Mouse (Mus musculus) layer of hippocampus, postnatal 10 days (tissue): ENCODE results near the gene Cyp39a1. TPM values are rescaled to one million over a fixed set of nuclear protein-coding genes. Genes with fewer than 3 reads are reported as not detected.

Experiments
- DNase-seq, 2 experiments: peaks; one replicate each; pipeline ENCODE4 v3.0.0; 2021; ENCODE audit warnings: low spot score in 2 of 2
- total RNA-seq, 2 experiments: library from RNA; stranded (reverse); gene quantifications; 2 replicates each; pipeline ENCODE4 v1.2.3; 2021

The Cyp39a1 gene
- total RNA-seq, 2 experiments from 2014 or later, result 1.5 to 2.1 TPM

DNA sequence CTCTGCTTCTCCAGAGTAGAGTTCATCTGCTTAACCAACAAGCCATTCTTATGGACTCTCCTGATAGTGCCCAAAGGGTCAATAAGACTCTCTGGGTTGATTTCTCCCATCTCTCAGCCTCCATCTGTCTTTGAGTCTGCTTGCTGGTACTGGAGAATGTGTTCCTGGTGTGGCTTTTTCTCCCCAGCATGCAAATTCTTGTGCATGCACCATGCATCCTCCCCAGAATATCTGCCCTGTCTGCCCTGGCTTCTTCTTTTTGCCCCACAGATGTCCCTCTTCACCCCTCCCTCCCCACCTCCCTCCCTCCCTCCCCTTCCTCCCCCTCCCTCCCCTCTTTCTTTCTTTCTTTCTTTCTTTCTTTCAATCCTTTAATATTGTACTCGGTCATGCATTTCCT is 10.1 kb downstream of the Cyp39a1 start:
- DNase-seq, result no peak

DNA sequence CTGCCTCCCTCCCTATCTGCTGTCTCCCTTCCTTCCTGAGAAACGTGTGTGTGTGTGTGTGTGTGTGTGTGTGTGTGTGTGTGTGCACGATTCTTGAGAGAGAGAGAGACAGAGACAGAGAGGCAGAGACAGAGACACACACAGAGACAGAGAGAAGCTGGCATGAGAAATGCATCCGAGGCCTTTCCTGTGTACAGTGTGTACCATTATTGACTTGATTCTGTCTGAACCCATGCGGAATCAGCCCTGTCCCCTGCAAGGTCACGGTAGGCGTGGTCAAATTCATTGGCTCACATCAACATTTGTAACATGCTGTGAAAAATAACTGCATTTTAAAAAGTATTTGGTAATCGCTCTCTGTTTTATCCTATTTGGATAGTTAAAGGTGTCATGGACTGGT is 16.9 kb downstream of the Cyp39a1 start:
- DNase-seq, result no peak

DNA sequence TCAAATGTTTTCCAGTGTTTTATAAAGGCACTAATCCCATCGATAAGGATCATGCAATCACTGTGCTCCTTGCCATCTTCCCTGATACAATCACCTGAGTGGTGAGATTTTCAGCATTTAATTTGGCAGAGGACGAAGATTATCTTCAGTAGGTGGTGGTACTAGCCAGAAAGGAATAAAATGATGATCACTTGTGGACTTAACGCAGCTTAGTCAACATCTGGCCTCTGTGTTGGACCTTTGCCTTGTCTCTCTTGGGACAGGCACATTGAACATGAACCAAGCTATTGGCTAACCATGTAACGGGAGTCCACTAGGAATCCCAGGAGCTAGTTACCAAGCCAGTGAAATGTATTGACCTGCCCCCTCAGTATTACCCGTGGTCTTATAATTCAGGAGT is 17.4 kb downstream of the Cyp39a1 start:
- DNase-seq, result no peak

DNA sequence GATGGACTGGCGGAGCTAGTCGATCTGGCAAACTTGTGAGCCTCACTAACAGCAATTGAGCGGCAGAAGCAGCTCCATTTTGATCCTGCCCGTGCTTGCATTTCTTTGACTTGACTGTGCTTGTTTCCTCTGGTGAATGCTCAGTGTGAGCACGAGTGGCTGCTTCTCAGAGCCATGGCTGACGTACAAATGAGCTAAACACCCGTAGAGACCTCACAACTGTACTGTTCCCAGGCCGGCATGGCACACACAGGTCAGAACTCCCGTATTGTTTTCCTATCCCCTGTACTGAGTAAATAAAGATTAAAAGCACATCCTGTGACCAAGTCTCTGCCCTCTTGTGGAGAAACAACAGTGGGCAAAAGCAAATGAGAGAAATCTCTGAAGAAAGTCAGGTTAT is 22.4 kb downstream of the Cyp39a1 start:
- no peak for DNase-seq

- DNase-seq, result peak; percentile 79 to 81
Measured at GRCm38 (mm10) chr17:43698997-43699649, 31.9 kb downstream of the Cyp39a1 start.

DNA sequence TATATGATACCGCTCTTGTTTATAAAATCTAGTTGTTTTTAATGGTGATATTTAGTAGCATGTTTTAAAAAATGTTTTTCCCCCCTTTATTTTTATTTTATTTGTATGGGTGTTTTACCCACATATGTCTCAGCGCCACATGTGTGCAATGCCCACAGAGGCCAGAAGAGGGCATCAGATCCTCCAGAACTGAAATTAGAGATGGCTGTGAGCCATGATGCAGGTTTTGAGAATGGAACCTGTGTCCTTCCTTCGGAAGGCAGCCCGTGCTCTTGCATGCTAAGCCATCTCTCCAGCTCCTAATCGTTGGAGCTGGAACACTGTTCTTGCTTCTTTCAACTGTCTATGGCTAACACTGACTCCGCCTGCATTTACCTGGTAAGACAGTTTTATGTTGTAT is 33.8 kb downstream of the Cyp39a1 start:
- DNase-seq, result peak; percentile 71 to 76

DNA sequence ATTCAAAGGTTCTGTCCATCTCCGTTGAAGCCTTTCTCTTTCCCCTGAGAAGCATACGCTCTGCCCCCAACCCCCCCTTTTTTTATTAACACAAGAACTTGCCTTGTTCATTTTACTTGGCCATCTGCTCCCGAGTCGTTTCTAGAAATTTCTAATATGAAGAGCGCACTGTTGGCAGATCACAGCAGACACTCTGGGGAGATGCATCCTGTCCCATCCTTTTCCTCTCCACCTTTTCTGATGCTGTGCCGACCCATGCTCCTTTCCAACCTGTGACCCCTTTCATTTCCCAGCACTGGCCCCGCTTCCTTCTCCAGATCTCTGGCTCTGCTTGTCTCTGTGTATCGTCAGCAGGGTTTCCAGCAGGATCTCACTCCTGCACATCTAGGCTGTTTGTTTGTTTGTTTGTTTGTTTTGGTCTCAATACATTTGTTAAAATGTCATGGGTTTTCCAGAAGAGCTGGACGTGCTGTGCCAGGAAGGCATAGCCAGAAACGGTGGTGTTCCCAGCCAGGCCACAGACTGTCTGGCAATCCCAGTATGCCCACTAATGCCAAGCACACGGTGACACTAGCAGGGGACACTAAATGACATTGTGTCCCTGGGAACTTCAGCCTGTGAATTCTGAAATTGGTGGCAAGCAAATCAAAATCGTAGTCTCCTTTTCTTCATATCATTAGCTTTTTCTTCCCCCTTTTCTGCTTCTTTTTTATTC is 37.1 kb downstream of the Cyp39a1 start:
- DNase-seq, result no peak

DNA sequence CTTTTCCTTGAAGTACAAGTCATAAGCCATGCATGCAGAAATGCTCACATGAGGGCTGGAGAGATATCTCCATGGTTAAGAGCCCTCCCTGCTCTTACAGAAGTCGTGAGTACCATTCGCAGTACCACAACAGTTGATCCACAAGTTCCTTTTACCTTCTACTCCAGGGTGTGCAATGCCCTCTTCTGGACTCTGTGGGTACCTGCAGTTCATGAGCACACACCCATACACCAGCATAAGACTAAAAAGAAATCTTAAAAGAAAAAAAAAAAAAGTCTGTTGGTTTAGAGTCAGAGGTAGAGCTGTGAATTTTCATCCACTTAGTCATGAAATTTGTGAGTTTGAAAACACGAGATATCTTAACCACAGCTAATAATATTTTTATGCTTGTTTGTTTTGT is 39.5 kb downstream of the Cyp39a1 start:
- no peak for DNase-seq

DNA sequence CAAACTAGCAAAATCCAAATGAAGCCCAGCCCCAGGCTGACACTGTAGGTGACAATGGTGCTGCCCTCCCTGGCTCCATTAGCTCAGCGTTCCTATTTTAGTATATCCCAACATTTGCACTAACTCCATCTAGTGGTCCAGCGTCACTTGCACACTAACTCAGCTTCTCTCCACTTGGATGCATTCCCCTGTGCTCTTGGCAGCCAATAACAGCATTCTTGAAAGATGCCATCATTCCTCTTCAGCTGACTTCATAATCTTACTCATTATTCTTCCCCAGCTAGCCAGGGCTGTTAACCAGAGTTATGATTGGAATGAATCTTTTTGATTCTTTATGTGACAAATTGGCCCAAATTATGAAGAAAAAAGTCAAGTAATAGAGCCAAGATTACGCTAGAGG is 40.0 kb downstream of the Cyp39a1 start:
- DNase-seq, result no peak

GRCm38 (mm10) chr17:43711557-43712352 is 44.5 kb downstream of the Cyp39a1 start:
- no peak for DNase-seq

DNA sequence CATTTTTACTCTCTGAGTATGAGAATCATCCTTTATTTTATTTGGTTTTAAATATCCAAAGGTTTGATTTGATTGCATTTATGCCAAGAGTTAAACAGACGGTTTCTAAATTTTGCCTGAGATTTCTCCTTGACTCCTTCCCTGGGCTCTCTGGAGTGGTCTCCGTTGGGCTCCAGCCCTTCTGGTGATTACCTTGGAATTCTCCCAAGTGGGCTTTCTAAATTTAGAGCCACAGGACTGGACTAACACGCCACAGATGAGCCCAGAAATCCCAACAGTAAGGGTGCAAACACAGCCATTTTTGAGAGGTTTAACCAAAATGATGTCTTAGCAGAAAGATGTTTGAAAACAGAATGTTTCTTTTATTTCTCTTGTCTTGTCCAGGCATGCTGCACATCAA is 47.0 kb downstream of the Cyp39a1 start:
- no peak for DNase-seq

GRCm38 (mm10) chr17:43716601-43717000 is 49.4 kb downstream of the Cyp39a1 start:
- DNase-seq, result no peak

DNA sequence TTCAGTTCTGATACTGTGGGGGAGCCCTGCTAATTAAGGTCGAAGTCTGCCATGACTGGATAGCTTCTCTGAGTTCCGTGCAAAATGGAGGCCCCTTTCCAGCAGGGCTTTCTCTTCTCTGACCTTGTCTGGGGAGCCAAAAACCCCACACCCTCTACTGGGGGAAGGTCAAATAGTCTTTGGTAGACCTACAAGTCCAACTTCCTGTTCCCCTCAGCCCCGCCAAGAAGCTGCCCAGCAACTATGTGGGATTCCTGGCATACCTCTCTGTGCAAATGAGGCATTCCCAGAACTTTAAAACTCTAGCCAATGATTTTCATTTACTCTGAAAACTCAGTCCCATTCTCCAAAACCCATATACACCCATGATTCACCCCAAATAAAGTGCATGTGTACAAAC is 52.2 kb downstream of the Cyp39a1 start:
- DNase-seq, result no peak

DNA sequence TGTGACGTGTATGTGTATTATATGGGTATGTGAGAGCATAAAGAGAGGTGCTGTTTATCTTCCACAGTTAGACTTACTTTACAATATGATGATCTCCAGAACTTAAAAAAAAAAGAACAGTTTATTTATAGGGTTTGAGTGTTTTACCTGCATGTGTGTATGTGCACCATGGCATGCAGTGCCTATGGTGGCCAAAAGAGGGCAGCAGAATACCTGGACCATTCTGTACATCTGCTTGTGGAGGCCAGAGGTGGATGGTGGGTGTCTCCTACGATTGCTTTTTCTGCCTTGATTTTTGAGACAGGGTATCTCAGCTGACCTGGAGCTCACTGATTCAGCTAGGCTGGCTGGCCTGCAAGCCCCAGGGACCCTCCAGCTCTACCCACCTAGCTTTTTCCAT is 57.3 kb downstream of the Cyp39a1 start:
- DNase-seq, result no peak

DNA sequence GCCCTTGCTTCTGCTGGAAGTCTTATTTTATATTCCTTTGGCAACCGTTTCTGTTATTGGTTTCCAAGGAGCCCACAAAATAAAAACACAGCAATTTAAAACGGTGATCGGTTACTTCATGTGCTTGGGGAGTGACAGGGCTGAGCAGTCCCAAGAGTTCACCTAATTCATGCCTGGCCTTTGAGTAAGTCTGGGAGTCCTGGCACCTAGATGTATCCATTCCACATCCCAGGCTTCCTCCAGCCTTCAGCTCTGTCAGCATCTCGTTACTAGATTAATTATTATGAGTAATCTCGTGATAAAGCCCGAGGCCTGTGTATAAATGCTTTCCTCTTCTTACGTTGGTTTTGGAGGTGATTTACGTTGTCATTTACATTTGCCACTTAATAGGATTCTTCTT is 64.1 kb downstream of the Cyp39a1 start:
- DNase-seq, result no peak

GRCm38 (mm10) chr17:43731976-43732375 is 64.8 kb downstream of the Cyp39a1 start:
- no peak for DNase-seq

DNA sequence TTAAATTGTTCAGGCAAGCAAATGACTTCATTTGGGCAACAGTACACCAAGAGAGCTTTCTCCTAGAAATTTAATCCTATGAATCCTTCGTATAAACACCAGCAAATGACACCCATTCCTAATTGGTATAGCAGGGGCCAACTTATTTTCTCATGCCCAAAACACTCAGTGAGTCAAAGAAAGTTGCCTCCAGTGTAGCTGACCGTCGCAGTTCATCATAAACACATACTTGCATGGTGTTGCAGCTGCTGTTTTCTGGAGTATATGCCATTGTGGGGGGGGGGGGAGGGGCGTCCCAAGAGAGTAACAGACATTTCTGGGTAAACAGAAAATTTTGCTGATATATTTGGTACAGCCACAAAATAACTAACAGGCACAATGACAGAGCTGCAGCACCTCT is 67.0 kb downstream of the Cyp39a1 start:
- no peak for DNase-seq

DNA sequence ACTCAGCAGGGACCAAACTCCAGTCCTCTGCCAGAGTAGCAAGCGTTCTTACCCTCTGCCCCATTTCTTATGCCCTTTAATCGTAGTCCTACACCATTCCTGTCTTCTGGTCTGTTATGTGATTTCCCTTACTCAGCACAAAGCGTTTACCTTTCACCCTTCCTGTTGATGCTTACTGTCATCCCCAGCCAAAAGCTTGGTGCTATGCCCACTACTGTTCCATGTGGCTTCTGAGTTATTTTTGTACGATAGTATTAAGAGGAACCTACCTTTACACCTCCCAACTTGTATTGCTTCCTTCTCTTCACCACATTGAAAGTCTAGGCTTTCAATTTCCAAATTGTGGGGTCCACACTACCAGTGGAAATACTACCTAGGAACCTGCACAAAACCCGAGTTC is 76.7 kb downstream of the Cyp39a1 start:
- no peak for DNase-seq

- DNase-seq, result no peak
Measured at GRCm38 (mm10) chr17:43744425-43744824, 77.2 kb downstream of the Cyp39a1 start.

DNA sequence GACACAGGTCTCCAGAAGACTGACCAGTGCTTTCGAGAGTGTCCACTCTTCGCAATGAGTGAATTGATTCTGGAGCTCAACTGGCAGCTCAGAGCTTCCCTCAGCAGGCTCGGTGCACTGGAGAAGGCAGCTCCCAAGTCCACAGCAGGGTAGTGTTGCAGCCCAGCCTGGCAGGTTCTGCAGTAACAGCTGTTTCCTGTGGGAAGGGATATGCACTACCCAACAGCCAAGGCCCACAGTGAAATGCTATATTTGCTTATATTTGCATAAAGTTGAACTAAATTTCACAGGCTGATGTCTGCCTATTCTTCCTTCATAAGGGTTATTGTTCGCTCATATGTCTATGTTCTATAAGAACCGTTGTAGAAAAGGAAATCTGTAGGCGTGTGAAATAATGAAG is 83.9 kb downstream of the Cyp39a1 start:
- no peak for DNase-seq

- no peak for DNase-seq
Measured at GRCm38 (mm10) chr17:43752811-43753210, 85.6 kb downstream of the Cyp39a1 start.

- no peak for DNase-seq
Measured at GRCm38 (mm10) chr17:43754687-43755086, 87.5 kb downstream of the Cyp39a1 start.
